Mouse (Mus musculus) bone marrow, adult 2 months (tissue): ENCODE measurements at regions not wholly inside any gene's neighbourhood (a gene's known extent, or its start where the extent isn't known, plus 50 kb on each side); places are given as distances from the start of the nearest gene placed in this dataset.

Experiments
- H3K27ac ChIP-seq: fragments of 200-500 bp; 2 replicates; pipeline ENCODE4 v1.5.1; 2012; ENCODE audit warnings: low read depth, mild to moderate bottlenecking, control low read depth, inconsistent platforms, low read length; ENCODE audit not compliant: control insufficient read depth, poor library complexity, insufficient read depth
- H3K4me1 ChIP-seq: fragments of 200-500 bp; 2 replicates; pipeline ENCODE4 v1.6.1; 2011; ENCODE audit warnings: low read length; ENCODE audit not compliant: control insufficient read depth, insufficient read depth
- H3K4me3 ChIP-seq: fragments of 200-500 bp; replicated peaks from 2 replicates; pipeline ENCODE3; 2011; ENCODE audit warnings: mild to moderate bottlenecking, low read depth, low read length, control low read depth; ENCODE audit not compliant: control insufficient read depth
- CTCF ChIP-seq: fragments of 200-500 bp; IDR thresholded peaks from 2 replicates; pipeline ENCODE4 v1.5.1; 2011; ENCODE audit warnings: low read length, control low read depth; ENCODE audit not compliant: control insufficient read depth, insufficient read depth
- POLR2A ChIP-seq: fragments of 200-500 bp; IDR thresholded peaks from 2 replicates; pipeline ENCODE4 v1.6.1; 2011; ENCODE audit warnings: low read depth, mild to moderate bottlenecking, control low read depth, low read length, borderline replicate concordance; ENCODE audit not compliant: control insufficient read depth
- WGBS: fragments of 180-500 bp; shearing (Covaris S2); methylation state at CpG from one replicate; pipeline ENCODE4 v1.1.7; 2018; 5-methylcytosine and 5-hydroxymethylcytosine counted together

DNA sequence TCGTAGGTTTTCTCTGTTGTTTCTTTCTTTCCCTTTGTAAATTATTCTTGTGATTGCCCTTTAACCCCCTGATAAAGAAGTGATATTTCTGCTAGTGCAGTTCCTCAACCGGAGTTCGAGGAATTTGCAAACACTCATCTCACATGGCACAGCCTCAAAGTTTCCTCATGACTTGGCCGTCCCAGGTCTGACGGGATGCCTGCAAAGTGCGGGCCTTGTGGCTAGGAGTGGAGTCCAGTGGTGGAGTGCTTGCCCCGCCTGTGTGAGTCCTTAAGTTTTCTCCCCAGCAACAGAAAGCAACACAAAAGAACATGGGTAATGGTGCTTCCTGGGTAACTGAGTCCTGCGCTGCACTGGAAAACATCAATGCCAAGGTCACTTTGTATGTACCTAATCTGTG, 280.6 kb upstream of the Klf4 start:
- 63% methylated on average over 8 of the region's 8 CpGs for WGBS
- TF ChIP-seq POLR2A: no peak
- no peak for TF ChIP-seq CTCF
- no peak overlapping the region for H3K4me3 ChIP-seq
- no peak overlapping the region for H3K27ac ChIP-seq
- peaks cover 1% of the 10 kb centered on the region; the same call in 1 of the 2 replicates for H3K4me1 ChIP-seq

DNA sequence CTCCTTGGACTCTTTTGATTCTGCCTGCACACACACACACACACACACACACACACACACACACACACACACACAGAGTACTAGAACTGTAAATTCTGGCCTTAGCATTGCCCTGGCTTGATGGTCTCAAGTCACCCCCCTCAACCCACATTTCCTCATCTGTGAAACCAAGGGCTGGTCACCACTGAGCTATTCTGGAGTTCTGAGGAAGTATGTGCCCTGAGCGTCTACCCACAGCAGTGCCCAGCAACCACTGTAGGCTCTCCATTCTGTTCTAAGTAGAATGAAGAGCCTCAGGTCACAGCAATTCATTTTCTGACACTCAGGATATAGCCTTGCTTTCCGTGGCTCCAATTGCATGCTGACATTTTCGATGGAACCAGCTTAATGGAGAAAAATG, 279.4 kb upstream of the Klf4 start:
- TF ChIP-seq CTCF (no peak), POLR2A (no peak)
- H3K4me1 ChIP-seq: peaks cover 1% of the 10 kb centered on the region; the same call in 1 of the 2 replicates
- no peak overlapping the region for H3K4me3 ChIP-seq
- WGBS: 27% methylated on average over 3 of the region's 3 CpGs
- no peak overlapping the region for H3K27ac ChIP-seq

GRCm38 (mm10) chr4:55808501-55808900, 276.2 kb upstream of the Klf4 start:
- H3K27ac ChIP-seq: no peak overlapping the region
- H3K4me1 ChIP-seq: no peaks in the 10 kb centered on the region
- TF ChIP-seq POLR2A: no peak
- no peak for TF ChIP-seq CTCF
- no peak overlapping the region for H3K4me3 ChIP-seq
- WGBS: 69% methylated on average over 5 of the region's 5 CpGs

- no peak overlapping the region for H3K4me3 ChIP-seq
- 67% methylated on average over 3 of the region's 3 CpGs for WGBS
- H3K27ac ChIP-seq: no peak overlapping the region
- H3K4me1 ChIP-seq: no peaks in the 10 kb centered on the region
- no peak for TF ChIP-seq POLR2A
- TF ChIP-seq CTCF: no peak
Measured at GRCm38 (mm10) chr4:55806799-55807198, 274.5 kb upstream of the Klf4 start.

DNA sequence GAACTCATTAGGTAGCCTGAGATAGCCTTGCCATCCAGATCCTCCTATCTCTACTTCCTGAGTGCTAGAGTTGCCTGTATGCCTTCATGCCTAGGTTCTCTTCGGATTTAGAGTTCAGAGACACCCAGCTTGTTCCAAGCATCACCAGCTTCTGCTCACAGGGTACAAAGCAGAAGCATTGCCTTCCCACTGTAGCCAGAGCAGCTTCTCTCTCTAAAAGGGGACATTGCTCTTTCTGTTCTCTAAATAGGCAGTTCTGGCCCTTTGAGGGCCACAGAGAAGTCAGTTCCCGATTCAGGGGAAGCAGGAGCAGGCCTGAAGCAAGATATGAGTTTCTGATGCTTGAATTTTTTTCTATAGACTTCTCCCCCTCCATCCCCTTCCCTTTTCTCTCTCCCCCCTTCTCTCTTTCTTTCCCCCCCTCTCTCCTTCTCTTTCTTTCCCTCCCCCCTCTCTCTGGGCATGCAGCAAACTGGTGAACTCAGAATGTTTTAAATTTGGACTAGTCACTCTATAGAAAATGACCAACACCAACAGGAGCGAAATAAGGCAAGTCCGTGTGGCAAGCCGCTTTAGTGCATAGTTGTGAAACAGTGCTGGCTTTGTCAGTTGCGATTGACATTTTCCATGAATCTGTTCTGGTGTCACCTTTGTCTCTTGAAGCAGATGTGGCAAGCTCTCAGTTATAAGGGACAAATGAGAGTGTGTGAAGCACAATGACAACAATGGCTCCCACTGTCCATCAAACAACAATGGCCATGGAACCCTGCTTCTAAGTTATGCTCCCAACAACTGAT, 273.2 kb upstream of the Klf4 start:
- no peak for TF ChIP-seq CTCF
- TF ChIP-seq POLR2A: no peak
- H3K27ac ChIP-seq: peak overlapping the region; percentile 22; the same call in 1 of the 2 replicates

DNA sequence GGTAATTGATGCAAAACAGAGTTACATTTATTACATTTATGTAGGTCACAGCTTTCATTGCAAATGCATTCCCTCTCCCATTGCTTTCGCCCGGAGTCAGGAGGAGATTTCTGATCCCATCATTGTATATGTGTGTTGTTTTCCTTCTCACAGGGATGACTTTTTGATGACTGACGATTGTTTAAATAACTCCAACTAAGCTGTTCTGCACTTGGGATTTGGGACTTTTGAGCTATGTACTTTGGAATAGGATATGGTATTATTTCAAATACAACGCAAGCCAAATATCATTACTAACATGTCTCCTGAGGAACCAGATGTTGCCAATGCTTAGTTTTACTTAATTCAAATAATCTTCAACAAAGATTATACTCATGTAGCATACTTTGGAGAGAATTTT, 269.8 kb upstream of the Klf4 start:
- no peak overlapping the region for H3K4me3 ChIP-seq
- 85% methylated on average over 4 of the region's 4 CpGs for WGBS
- TF ChIP-seq CTCF (no peak), POLR2A (no peak)
- H3K4me1 ChIP-seq: no peaks in the 10 kb centered on the region
- no peak overlapping the region for H3K27ac ChIP-seq

More for the DNA sequence above, 273.2 kb upstream of the Klf4 start:
- Histone ChIP-seq H3K4me1 (no peaks in the 10 kb centered on the region), H3K4me3 (no peak overlapping the region)
- WGBS: 65% methylated on average over 6 of the region's 6 CpGs

- WGBS: 4% methylated on average over 6 of the region's 6 CpGs
- TF ChIP-seq POLR2A (no peak), CTCF (no peak)
- Histone ChIP-seq H3K4me3 (no peak overlapping the region), H3K27ac (peak overlapping the region; percentile 19; the same call in 1 of the 2 replicates), H3K4me1 (no peaks in the 10 kb centered on the region)
Measured at GRCm38 (mm10) chr4:55798099-55798498, 265.8 kb upstream of the Klf4 start.

- Histone ChIP-seq H3K4me1 (no peaks in the 10 kb centered on the region), H3K4me3 (no peak overlapping the region), H3K27ac (no peak overlapping the region)
- TF ChIP-seq CTCF: no peak
- no peak for TF ChIP-seq POLR2A
Measured at GRCm38 (mm10) chr4:55781329-55781847, 249.1 kb upstream of the Klf4 start.
